Mouse (Mus musculus) frontal cortex, postnatal 14 days (tissue): ENCODE measurements at regions not wholly inside any gene's neighbourhood (a gene's known extent, or its start where the extent isn't known, plus 50 kb on each side); places are given as distances from the start of the nearest gene placed in this dataset.

Experiments used
- DNase-seq, 2 experiments: peaks; one replicate each; pipeline ENCODE4 v3.0.0; 2022; ENCODE audit warnings: low spot score in 2 of 2

DNA sequence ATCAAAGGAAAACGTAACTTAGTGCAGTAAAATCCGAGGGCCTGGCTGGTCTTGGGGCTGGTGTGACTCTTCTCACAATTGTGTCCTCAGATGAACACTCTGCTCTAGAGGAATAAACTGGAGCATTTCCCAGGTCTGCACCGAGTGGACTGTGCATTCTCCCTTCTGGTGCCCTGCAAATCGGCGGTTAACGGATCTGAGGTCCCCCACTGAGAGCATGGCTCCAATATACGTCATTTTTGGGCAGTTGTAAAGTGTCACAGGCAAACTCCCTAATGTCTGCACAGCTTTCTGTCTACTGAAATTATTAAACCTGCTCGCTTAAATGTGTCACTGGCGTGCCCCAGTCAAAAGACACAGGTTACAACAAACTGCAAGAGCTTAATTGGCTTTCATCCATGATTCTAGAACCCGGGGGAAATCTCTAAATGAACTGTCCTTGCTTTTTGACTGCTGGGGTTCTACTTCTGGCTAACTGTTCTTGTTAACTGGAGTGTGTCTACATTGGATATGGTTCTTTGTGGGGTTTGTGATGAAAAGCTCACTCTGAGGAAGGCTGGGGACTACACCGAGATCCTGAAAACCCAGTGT, 93.7 kb upstream of the Gm47985 start:
- no peak for DNase-seq

DNA sequence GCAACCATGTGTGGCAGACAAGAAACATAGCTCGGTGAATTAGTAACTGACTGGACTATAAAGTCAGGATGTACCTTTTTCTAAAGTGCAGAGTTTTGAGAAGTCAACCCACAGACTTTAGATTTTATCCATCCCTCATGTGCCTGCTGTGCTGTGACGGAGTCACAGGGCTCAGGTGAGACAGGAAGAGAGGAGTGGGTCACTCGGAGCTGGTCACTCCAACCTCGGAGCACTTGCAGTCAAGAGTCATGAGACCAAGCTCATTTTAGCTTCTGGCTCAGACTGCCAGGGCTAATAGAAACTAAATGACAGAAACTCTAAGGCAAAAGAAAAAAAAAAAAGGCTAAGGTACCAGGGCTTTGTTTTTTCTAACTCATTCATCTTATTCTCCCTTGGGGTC, 90.3 kb upstream of the Gm47985 start:
- DNase-seq, result no peak

DNA sequence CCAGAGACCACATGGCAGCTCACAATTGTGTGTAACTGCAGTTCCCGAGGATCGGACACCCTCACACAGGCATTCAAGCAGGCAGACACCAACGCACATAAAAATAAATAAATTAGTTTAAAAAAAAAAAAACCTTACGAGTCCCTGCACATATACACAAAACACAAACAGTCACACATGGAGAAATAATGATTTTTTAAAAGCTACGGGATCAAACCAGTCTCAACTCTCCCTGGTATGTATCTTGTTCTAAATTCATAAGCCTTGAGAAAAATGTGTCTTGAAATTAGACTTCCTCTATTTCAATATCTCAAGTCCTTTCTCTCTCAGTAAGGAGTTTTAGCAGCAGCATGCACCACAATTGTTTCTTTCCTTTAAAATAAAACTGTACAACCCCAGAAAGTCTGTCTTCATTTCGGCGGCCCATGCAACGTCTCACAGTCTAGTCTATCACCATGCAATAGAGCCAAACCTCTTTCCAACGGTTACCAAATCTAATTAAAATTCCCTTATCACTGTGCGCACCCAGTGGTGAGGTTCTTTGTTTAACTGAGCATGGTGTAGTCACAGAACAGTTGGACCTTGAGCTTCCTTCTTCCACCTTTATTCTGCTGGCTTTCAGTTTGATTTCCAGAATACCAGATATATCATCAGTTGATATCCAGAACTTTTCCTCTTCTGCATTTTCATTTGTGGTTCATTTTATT, 86.8 kb upstream of the Gm47985 start:
- DNase-seq, result no peak

DNA sequence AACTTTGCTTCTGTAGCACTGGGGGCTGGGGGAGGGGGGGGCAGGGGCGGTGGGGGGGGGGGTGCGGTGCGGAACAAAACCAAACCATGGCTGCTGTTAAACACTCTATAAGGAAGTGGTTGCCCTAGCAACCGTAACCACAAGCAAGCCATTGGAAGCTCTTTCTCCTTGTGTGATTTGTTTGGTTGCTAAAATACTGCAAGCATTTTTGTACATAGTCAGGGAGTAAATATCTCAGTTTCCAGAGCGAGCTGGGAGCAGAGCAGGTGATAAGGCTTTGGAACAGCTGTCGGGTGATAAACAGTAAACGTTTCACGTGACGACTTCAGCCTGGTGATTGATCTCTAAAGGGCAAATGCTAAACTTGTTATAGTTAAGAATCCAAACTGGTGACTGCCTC, 86.3 kb upstream of the Gm47985 start:
- no peak for DNase-seq

DNA sequence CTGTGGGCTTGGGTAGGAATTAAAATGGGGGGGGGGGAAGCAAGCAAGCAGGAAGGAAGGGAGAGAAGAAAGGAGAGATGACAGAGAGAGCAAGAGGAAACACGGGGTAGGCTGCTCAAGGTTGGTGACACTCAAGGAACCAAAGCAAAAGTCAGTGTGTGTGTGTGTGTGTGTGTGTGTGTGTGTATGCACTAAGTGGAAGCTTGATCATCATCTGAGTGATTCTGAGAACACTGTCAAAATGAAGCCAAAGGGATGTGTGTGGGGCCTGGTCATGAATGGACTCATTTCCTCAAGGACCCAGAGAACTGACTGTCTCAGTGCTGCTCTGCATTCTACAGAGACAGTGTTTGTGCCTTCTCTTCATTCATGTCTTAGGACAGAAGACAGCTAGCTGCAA, 84.8 kb upstream of the Gm47985 start:
- no peak for DNase-seq

DNA sequence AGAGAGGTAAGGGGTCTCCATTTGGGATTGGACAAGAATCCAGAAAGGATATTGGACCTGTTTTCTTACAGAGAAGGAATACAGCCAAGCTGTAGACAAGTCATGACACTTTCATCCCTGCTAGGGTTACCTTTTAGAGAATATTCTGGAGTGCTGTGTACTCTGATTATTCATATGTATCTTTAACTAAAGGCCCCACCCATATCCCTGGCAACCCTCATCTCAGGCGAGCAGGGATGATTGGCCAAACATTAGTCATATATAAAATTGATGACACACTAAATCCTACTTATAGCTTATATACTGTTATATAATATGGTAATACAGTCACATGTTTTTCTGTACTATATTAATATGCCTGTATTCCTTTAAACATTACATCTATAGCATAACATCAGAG, 83.6 kb upstream of the Gm47985 start:
- no peak for DNase-seq

DNA sequence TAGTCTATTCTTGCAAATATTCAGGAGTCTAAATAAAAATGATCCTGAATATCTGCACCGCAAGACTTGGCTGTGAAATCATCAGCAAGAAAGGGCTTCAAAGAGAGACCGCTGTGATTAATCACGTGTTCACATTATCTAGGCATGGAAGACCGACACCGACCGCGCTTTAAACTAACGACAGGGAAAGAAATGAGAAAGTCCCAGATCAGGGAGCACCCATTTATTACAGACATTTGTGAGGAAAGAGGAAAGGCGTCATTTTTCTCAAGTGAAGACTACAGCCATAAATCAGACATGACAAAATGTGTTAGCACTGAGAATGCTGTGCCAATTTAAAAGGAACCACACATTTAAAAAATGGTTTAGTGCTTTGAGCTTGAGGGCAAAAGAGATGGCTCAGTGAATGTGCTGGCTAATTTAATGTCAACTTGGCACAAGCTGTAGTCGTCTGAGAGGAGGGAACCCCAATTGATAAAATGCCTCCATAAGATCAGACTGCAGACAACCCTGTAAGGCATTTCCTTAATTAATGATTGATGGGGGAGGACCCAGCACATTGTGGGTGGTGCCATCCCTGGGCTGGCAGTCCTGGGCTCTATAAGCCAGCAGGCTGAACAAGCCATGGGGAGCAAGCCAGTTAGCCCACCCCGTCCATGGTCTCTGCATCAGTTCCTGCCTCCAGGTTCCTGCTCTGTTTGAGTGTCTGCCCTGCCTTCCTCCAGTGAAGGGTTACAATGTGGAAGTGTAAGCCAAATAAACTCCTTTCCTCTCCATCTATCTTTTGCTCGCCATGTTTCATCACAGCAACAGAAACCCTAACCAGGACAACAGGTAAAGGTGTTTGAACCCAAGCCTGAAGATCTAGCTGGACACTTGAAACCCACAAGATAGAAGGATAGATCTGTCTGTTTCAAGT, 81.5 kb upstream of the Gm47985 start:
- DNase-seq, result no peak

DNA sequence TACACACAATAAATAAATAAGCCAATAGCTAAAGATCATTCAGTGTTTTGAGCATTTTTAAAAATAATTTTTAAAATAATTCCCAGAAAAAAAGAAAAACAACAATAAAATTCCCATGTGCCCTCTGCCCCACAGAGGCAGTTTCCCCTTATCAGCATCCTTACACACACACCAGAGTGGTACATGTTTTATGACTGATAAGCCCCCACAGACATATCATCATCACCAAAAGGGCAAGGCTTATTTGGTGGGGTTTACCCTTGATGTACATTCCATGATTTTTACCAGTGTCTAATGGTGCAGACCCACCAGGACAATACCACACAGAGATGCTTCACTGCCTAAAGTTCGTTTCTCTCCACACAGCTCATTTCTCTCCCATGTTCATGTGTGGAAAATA, 80.8 kb upstream of the Gm47985 start:
- DNase-seq, result no peak

DNA sequence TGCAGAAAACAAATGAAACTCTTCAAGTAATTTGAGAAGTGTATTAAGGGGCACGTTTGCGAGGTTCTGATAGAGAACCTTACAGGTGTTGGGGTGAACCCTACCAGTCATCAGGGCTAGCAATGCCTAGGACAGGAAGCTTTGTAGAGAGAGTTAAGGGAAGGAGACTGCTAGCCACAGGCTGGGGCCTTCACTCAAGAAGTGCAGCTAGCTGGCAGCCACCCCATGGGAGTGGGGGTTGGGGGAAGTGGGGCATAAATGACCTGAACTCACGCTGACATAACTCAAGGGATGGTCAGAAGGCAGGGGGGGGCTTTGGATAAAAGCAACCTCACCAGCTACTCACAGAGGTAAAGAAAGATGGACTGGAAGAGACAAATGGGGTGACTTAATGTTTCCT, 80.3 kb upstream of the Gm47985 start:
- no peak for DNase-seq

DNA sequence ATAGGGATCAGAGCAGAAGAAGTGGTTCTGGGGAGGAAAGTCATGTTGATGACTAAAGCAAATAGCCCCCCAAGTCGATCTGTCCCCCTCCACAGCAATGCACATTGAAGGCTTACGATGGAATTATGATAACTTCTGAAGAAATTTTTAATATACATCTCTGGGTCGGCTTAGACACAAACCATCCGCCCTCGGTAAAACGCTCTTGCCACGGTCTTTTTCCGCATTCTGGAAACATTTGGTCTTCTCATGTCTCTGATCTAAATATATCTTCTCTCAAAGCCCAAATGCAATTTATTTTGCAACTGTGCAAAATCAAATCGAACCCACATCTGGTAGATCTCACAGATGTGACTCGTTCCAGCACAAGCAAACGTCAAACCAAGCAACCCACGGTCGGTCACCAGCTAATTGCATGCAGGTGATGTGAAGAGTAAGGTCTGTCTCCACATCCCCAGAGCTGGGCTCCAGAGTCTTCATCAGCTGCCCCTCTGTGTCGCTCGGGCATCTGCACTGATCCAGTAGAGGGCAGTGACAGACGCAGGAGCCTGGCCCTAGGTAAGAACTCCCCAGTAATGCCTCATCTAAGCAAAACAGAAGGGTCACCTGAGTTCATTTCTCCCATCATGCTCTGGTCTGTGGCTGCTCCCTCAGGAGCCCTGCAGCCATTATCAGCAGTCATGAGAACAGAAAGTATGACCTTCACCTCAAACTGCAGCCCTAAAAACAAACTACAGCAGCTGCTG, 79.5 kb upstream of the Gm47985 start:
- no peak for DNase-seq

DNA sequence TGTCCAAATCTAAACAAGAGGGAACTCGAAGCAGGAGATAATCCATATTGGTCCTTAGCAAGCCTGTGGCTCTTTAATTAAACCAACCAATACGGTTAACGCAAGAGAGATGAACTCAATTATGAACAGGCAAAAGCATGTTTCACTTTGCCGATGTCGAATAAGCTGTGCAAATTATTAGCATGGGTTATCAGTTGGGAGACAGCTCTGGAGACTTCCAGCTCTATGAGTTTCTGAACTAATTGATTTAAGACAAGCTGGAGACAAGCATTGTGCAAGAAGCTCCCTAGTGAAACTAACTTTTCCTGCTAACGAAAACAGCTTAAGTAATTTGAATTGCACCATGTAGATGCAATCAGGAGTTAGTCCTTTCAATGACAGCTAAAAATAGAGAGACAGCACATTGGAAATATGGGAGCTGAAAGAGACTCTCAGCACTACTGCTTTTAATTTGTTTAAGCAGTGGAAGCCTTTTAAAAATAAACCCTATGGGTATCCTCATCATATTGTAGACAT, 78.8 kb upstream of the Gm47985 start:
- DNase-seq, result no peak

DNA sequence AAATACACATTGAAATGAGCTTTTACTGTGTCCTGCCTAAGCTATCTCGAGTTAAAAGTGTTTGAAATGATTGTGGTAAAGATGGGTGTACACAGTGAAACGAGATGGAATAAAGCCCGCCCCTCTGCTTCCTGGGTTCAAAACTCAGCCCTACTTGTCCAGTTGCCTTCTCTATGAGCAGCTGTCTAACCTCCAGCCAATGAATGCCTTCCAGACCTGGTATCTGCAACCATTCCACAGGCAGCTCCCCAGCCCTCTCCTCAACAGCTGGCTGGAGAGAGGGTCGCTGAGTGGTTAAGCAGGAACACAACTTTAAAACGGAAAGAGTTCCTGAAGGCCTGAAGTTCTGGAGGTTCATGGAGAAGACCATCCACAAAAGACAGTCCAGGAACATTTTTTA, 78.0 kb upstream of the Gm47985 start:
- no peak for DNase-seq

DNA sequence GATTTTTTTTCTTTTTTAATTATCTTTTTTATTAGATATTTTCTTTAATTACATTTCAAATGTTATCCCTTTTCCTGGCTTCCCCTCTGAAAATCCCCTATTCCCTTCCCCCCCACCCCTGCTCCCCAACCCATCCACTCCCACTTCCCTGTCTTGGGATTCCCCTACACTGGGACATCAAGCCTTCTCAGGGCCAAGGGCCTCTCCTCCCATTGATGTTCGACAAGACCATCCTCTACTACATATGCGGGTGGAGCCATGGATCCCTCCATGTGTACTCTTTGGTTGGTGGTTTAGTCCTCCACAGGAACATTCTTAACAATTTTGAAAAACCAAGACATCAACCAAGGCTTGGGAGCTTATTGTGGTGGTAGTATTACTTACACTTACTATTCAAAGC, 77.5 kb upstream of the Gm47985 start:
- DNase-seq, result no peak

DNA sequence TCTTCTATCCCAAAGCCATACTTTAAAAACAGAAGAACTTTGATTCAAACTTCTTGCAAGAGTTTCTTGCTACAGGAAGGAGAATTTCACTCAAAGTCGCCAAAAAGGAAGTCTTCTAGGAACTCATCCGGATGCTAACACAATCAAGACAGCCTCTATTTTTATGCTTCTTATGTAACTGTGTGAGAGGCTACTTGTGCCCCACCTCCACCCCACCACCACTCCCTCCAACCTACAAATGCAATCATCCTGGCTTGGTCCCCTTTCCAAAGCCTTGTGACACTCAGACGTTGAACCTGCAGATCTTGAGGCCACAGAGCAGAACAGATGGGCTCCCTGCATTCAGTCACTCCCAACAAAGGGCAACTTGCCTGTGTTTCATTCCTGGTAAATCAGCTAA, 77.1 kb upstream of the Gm47985 start:
- no peak for DNase-seq

DNA sequence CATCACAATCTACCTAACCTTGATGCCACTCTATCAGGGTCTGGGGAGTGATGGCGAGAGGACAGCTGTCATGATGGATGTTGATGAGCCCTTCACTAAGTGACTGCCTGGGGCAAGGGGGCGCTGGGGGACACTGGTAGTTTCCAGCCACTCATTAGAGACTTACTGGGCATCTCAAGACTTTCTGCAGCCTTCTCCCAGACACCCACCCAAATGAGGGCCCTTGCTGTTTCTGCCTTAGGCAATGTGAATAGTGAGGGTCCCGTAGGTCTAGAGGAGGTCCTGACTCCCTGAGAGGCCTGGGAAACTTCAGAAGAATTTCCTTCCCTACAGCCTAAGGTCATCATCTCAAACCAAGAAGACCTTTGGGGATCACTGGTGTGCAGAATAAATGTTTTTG, 74.9 kb upstream of the Gm47985 start:
- DNase-seq, result no peak

DNA sequence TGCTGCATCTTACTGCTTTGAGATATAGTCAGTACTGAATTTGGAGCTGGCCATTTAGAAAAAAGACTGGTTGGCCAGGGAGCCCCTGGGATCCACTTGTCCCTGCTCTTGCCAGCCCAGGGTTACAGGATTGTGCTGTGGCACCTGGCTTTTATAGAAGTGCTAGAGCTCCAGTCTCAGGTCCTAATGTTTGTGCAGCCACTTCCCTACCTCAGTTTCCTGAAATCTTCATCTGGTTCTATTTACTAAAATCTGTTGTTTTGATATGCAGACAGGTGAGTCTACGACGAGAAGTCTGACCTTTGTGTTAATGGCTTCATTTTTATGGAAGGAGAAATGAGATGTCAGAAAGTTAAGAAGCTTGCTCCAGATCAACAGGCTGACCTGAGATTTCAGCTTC, 73.0 kb upstream of the Gm47985 start:
- no peak for DNase-seq

DNA sequence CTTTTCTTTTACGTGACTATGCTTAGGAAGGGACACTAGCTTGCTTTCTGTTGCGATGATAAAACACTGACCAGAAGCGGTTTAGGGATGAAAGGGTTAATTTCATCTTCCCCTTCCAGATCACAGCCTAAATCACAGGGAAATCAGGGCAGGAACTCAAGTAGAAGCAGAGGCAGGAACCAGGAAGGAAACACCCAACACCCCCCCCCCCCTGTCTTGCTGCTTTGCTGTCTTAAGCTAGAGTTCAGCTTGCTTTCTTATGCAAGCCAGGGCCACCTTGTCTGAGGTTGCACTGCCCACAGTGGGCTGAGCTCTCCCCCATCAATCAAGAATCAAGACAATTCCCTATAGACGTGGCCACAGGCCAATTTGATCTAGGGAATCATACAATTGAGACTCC, 71.9 kb upstream of the Gm47985 start:
- no peak for DNase-seq

DNA sequence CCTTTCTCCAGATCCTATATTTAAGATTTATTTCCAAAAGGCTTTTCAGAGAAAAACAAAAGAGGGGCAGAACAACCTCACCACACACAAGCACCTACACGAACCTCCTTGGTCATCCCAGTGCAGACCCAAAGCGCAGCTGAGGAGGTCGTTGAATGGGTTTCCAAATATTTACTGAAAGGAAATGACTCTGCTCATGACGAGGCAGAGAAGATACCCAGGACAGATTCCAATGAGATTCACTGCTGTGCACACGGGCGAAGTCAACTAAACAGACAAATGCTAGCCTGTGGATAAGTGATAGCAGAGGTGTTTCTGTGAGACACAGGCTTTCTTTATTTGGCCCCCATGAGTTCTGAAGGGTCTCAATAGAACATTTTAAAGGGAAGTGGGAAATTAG, 70.7 kb upstream of the Gm47985 start:
- no peak for DNase-seq

DNA sequence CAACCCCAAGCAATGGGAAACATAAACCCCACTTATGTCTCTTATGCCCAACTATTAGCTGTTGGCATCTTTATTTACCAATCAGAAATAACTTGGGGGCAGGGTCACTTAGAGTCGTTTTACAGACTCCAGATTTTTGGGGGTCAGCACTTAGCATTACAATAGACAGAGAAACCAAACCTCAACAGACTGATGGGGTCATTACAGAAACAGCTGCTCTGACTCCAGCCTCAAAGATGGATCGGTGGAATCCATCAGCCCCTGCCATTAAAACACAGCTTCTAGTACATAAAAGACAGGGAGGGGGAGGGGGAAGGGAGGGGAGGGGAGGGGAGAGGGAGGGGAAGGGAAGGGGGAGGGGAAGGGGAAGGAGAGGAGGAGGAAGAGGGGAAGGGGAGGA, 69.9 kb upstream of the Gm47985 start:
- DNase-seq, result no peak

DNA sequence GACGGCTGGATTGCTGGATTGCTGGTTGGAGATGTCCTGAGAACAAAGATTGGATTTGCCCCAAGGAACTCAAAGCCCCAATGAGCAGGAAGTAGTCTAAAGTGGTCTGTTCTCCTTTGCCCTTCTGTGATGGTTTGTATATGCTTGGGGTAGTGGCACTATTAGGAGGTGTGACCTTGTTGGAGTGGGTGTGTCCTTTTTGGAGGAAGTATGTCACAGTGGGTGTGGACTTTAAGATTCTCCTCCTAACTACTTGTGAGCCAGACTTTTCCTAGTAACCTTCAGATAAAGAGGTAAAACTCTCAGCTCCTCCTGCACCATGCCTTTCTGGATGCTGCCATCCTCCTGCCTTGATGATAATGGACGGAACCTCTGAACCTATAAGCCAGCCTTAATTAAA, 69.1 kb upstream of the Gm47985 start:
- DNase-seq, result no peak

DNA sequence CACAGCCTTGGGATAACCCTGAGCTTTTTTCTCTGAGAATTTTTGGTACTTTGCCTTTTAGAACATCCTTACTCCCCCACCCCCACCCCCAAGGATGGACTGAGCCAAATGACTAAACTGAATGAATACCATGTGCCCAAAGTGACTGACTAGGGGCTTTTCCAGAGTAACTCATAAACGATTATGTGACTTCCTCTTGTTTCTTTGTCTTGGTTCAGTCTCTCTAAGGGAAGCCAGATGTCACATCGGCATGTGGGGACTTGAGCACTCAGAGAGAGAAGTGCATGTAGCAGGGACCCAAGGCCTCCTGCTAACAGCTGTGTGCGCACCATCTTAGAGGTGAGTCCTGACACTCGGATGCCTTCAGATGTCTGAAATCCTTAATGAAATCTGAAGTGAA, 63.8 kb upstream of the Gm47985 start:
- no peak for DNase-seq

DNA sequence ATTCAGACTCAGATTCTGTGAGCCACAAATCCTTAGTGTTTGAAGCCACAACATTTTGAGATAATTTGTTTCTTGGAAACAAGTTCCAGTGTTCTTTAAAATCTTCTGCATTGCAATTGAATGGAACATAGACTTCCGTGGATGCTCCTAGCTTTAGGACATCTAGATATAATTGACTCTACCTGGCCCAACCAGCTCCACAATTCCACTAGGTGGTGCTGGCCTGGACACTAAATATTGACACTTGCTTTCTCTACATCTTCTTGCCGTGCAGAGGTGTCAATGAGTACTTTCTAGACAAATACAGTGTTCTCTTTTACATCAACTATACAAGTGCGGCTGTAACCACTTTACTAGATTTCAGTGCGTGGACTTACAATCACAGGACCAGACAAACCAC, 63.4 kb upstream of the Gm47985 start:
- no peak for DNase-seq
